Mouse (Mus musculus): ENCODE results near the gene Tagap. TPM values are rescaled to one million over a fixed set of nuclear protein-coding genes. Genes with fewer than 3 reads are reported as not detected.

Gene Tagap
- polyA plus RNA-seq, 1 experiment = 9.0 TPM

GRCm38 (mm10) chr17:7904992-7905391 is 20.8 kb upstream of the Tagap start:
- WGBS = 53% methylated on average over 2 of the region's 2 CpGs

GRCm38 (mm10) chr17:7905936-7906685 is 19.7 kb upstream of the Tagap start:
- 56% methylated on average over 4 of the region's 4 CpGs for WGBS
- Histone ChIP-seq H3K27me3 (ENCODE audit: control insufficient read depth, insufficient read depth, low read length) (no peaks in the 10 kb centered on the region), H3K4me3 (ENCODE audit: control insufficient read depth, insufficient read depth, low read length) (no peak overlapping the region), H3K4me1 (replicated peaks; ENCODE audit: control insufficient read depth, insufficient read depth, low read length) (peaks cover 4% of the 10 kb centered on the region), H3K36me3 (ENCODE audit: control insufficient read depth, insufficient read depth, low read length) (no peaks in the 10 kb centered on the region), H3K27ac (ENCODE audit: control insufficient read depth, insufficient read depth, low read length) (no peak overlapping the region)
- no peak for DNase-seq
- no peak for TF ChIP-seq CTCF (IDR thresholded peaks at IDR 0.05; ENCODE audit: borderline replicate concordance, control insufficient read depth, extremely low read depth, insufficient read depth, low read length, poor library complexity)
- no peak for TF ChIP-seq POLR2A (IDR thresholded peaks at IDR 0.05; ENCODE audit: control insufficient read depth, extremely low read depth, insufficient read depth, low read length, poor library complexity)

More at GRCm38 (mm10) chr17:7904992-7905391, 20.8 kb upstream of the Tagap start:
- Histone ChIP-seq H3K36me3 (ENCODE audit: control insufficient read depth, insufficient read depth, low read length) (no peaks in the 10 kb centered on the region), H3K27ac (ENCODE audit: control insufficient read depth, insufficient read depth, low read length) (no peak overlapping the region), H3K4me3 (ENCODE audit: control insufficient read depth, insufficient read depth, low read length) (no peak overlapping the region), H3K27me3 (ENCODE audit: control insufficient read depth, insufficient read depth, low read length) (no peaks in the 10 kb centered on the region), H3K4me1 (replicated peaks; ENCODE audit: control insufficient read depth, insufficient read depth, low read length) (peaks cover 4% of the 10 kb centered on the region)
- DNase-seq = no peak
- TF ChIP-seq CTCF (IDR thresholded peaks at IDR 0.05; ENCODE audit: borderline replicate concordance, control insufficient read depth, extremely low read depth, insufficient read depth, low read length, poor library complexity) (no peak), POLR2A (IDR thresholded peaks at IDR 0.05; ENCODE audit: control insufficient read depth, extremely low read depth, insufficient read depth, low read length, poor library complexity) (no peak)

DNA sequence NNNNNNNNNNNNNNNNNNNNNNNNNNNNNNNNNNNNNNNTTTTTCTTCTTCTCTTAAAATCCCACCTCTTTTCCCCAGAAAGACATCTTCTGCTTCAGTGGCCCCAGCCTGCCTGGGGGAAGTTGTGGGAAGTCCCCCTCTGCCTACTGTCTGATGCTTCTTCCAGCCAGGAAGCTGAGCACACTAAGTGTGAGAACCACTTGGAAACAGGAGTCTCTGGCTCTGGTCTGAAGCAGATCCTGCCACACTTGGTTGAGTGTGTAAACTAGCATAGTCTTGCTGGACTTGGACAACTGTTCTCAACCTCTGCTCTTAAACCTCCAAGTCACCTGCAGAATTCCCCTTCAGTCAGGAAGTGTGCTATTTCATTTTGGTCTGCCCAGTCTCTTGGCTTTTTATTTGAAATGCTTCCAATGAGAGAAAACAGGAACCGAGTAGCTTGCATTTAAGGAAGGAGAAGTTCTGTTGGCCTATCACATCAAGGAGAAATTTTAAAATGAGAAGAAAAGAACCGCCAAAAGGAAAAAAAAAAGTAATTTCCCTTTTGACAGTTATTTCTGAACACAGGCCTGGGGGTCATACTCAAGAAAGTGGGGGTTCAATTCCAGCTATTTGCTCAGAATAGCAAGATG is 11.1 kb upstream of the Tagap start:
- DNase-seq = no peak
- peaks cover 5% of the 10 kb centered on the region; the same call in 1 of the 2 replicates for H3K4me1 ChIP-seq (replicated peaks; ENCODE audit: control insufficient read depth, insufficient read depth, low read length)
- H3K36me3 ChIP-seq (ENCODE audit: control insufficient read depth, insufficient read depth, low read length) = no peaks in the 10 kb centered on the region
- H3K27ac ChIP-seq (ENCODE audit: control insufficient read depth, insufficient read depth, low read length) = no peak overlapping the region
- 20% methylated on average over 2 of the region's 2 CpGs for WGBS
- TF ChIP-seq CTCF (IDR thresholded peaks at IDR 0.05; ENCODE audit: borderline replicate concordance, control insufficient read depth, extremely low read depth, insufficient read depth, low read length, poor library complexity) (no peak), POLR2A (IDR thresholded peaks at IDR 0.05; ENCODE audit: control insufficient read depth, extremely low read depth, insufficient read depth, low read length, poor library complexity) (no peak)
- no peak overlapping the region for H3K4me3 ChIP-seq (ENCODE audit: control insufficient read depth, insufficient read depth, low read length)
- H3K27me3 ChIP-seq (ENCODE audit: control insufficient read depth, insufficient read depth, low read length) = no peaks in the 10 kb centered on the region

DNA sequence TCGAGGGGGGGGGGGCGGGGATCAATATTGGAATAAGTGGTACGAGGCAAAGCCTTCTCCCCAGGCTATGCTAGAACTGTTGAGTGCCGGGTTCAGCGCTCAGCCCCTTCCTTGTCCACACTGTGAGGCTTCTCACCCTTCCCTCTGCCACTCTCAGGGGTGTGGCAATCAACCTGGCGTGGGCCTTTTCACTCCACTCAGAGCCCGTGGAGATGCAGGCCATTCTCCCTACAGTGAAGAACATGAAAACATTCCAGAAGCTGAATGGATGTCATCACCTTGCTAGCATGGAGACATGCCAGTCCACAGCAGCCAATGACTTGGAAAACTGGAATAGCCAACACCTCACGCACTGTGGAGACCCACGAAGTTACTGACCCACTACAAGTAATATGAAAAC is 10.0 kb upstream of the Tagap start:
- H3K4me3 ChIP-seq (ENCODE audit: control insufficient read depth, insufficient read depth, low read length) = no peak overlapping the region
- WGBS = 92% methylated on average over 9 of the region's 9 CpGs
- no peak for DNase-seq
- H3K4me1 ChIP-seq (replicated peaks; ENCODE audit: control insufficient read depth, insufficient read depth, low read length) = peaks cover 5% of the 10 kb centered on the region; the same call in 1 of the 2 replicates
- H3K27ac ChIP-seq (ENCODE audit: control insufficient read depth, insufficient read depth, low read length) = no peak overlapping the region
- TF ChIP-seq POLR2A (IDR thresholded peaks at IDR 0.05; ENCODE audit: control insufficient read depth, extremely low read depth, insufficient read depth, low read length, poor library complexity) (no peak), CTCF (IDR thresholded peaks at IDR 0.05; ENCODE audit: borderline replicate concordance, control insufficient read depth, extremely low read depth, insufficient read depth, low read length, poor library complexity) (no peak)
- no peaks in the 10 kb centered on the region for H3K36me3 ChIP-seq (ENCODE audit: control insufficient read depth, insufficient read depth, low read length)
- no peaks in the 10 kb centered on the region for H3K27me3 ChIP-seq (ENCODE audit: control insufficient read depth, insufficient read depth, low read length)

DNA sequence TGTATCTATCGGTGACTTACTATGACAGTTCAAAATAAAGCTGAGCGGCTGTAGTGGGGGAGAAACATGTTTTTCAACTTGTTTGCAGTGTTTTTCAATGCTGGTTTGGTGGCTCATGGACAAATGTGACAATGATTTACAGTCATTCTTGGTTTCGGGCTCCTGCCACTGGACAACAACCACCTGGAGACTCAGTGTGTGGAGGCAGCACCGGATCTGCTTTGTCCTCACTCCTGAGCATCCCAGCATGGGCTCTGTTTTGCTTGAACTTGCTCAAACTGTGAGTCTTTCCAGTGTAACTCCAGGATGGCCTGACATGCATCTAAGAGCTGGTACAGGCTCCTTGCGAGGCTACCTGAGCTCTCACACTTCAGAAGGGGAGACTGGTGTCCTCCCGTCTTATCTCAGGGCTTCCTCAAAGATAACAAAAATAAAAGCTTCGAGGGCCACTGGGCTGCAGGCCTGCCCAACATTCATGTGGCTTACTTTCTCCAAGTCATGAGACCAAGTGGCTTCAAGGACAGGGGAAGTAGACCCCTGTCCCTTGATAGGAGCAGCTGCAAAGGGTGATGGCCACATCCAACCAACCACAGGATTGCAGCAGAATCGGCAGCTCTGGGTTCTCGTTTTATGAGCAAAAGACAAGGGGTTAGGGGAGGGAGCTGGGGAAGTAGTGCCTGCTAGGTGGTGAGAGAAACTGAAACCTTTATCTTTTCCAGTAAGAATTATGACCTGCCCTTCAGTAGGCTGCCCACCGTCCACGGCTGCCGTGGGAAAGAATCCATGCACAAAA is 8.8 kb upstream of the Tagap start:
- DNase-seq = no peak
- Histone ChIP-seq H3K4me3 (ENCODE audit: control insufficient read depth, insufficient read depth, low read length) (no peak overlapping the region), H3K36me3 (ENCODE audit: control insufficient read depth, insufficient read depth, low read length) (no peaks in the 10 kb centered on the region), H3K27ac (ENCODE audit: control insufficient read depth, insufficient read depth, low read length) (no peak overlapping the region), H3K4me1 (replicated peaks; ENCODE audit: control insufficient read depth, insufficient read depth, low read length) (peaks cover 5% of the 10 kb centered on the region; the same call in 1 of the 2 replicates), H3K27me3 (ENCODE audit: control insufficient read depth, insufficient read depth, low read length) (no peaks in the 10 kb centered on the region)
- 44% methylated on average over 12 of the region's 12 CpGs for WGBS
- no peak for TF ChIP-seq CTCF (IDR thresholded peaks at IDR 0.05; ENCODE audit: borderline replicate concordance, control insufficient read depth, extremely low read depth, insufficient read depth, low read length, poor library complexity)
- no peak for TF ChIP-seq POLR2A (IDR thresholded peaks at IDR 0.05; ENCODE audit: control insufficient read depth, extremely low read depth, insufficient read depth, low read length, poor library complexity)

- DNase-seq = no peak
- Histone ChIP-seq H3K36me3 (ENCODE audit: control insufficient read depth, insufficient read depth, low read length) (no peaks in the 10 kb centered on the region), H3K4me3 (ENCODE audit: control insufficient read depth, insufficient read depth, low read length) (no peak overlapping the region), H3K4me1 (replicated peaks; ENCODE audit: control insufficient read depth, insufficient read depth, low read length) (peaks cover 12% of the 10 kb centered on the region), H3K27me3 (ENCODE audit: control insufficient read depth, insufficient read depth, low read length) (no peaks in the 10 kb centered on the region), H3K27ac (ENCODE audit: control insufficient read depth, insufficient read depth, low read length) (no peak overlapping the region)
- no peak for TF ChIP-seq POLR2A (IDR thresholded peaks at IDR 0.05; ENCODE audit: control insufficient read depth, extremely low read depth, insufficient read depth, low read length, poor library complexity)
- TF ChIP-seq CTCF (IDR thresholded peaks at IDR 0.05; ENCODE audit: borderline replicate concordance, control insufficient read depth, extremely low read depth, insufficient read depth, low read length, poor library complexity) = no peak
- WGBS = 95% methylated on average over 2 of the region's 2 CpGs
Measured at GRCm38 (mm10) chr17:7918355-7918754, 7.4 kb upstream of the Tagap start.

Measured in thymus, adult 2 months (tissue).